Mouse (Mus musculus): ENCODE measurements around the gene Rap1a.

DNA sequence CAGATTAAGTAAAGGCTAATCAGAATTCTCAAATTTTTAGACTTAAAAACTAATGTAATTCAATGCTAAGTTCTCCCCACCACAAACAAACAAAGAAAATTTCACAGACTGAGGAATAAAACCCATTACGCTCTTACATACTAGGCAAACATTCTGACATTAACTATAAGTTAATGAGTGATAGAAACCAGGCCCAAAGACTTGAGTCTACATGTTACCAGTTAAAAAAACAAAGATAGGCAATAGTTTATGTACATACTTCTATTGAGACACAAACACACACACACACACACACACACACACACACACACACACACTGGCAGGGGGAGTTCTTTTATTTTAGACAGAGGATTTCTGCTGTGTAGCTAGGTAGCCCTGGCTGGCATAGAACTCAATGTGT is 10.8 kb downstream of the Rap1a start:
- TF ChIP-seq CTCF (IDR thresholded peaks at IDR 0.05; ENCODE audit: low read depth) (no peak), EP300 (IDR thresholded peaks at IDR 0.05; ENCODE audit: low read depth) (no peak)

Measured in heart, postnatal 0 days (tissue).